Mouse (Mus musculus): ENCODE measurements at regions not wholly inside any gene's neighbourhood (a gene's known extent, or its start where the extent isn't known, plus 50 kb on each side); places are given as distances from the start of the nearest gene placed in this dataset.

DNA sequence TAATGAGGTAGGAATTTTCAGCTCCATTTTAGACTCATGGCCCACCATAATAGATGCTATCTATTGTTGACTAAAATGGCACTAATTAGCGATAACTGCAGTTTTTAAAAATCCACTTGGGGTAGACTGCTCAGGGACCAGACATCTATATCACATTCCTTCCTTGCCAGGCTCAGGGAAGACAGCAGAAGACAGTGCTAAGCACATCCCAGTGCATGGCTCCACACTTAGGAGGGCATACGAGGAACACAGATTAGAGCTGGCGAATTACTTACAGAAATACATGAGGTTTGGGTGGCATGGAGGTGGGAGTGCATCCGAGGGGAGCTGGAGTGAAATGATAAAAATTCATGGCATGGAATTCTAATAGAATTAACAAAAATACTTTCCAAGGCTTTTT is 395.5 kb upstream of the Gm6657 start:
- no peak for TF ChIP-seq CTCF (conservative IDR thresholded peaks at IDR 0.05; ENCODE audit: low read length)
- TF ChIP-seq POU5F1 (IDR thresholded peaks at IDR 0.05; ENCODE audit: borderline replicate concordance, low read length) = no peak
- TF ChIP-seq NANOG (IDR thresholded peaks at IDR 0.05; ENCODE audit: borderline replicate concordance, low read length) = no peak

Measured in E14TG2a.4 (cell line).